Mouse (Mus musculus): Measurements from ENCODE around the gene Rbck1.

- TF ChIP-seq HCFC1 (IDR thresholded peaks at IDR 0.05; ENCODE audit: borderline replicate concordance, insufficient read depth, low read length) (no peak), CHD2 (IDR thresholded peaks at IDR 0.05; ENCODE audit: low read depth, low read length) (no peak), ZC3H11A (IDR thresholded peaks at IDR 0.05; ENCODE audit: borderline replicate concordance, low read depth, low read length) (no peak), ZNF384 (IDR thresholded peaks at IDR 0.05; ENCODE audit: low read depth, low read length) (no peak)
Observed at GRCm38 (mm10) chr2:152305480-152305879, 27.0 kb downstream of the Rbck1 start.
